Mouse (Mus musculus) liver, embryonic 14.5 days (tissue): ENCODE measurements around the gene Stra8. TPM values are rescaled to one million over a fixed set of nuclear protein-coding genes. Genes with fewer than 3 reads are reported as not detected.

Experiments
- ATAC-seq: fragments of 200-750 bp; cut with Nextera tagmentation; 2 replicates; pipeline ENCODE4 v1.8.0; 2017; ENCODE audit warnings: moderate number of reproducible peaks, mild to moderate bottlenecking, moderate library complexity; ENCODE audit not compliant: insufficient read depth
- DNase-seq, 3 experiments: peaks; one replicate each; pipeline ENCODE4 v3.0.0-alpha.2; 2012 to 2013; ENCODE audit warnings: low read depth in 3 of 3, low spot score in 3 of 3
- H3K27ac ChIP-seq: fragments of 300-500 bp; sonication (generic); 2 replicates; pipeline ENCODE4 v1.5.1; 2014; ENCODE audit warnings: moderate library complexity, mild to moderate bottlenecking, control low read depth, inconsistent platforms
- H3K27me3 ChIP-seq: fragments of 300-500 bp; sonication (generic); 2 replicates; pipeline ENCODE4 v1.6.1; 2014; ENCODE audit warnings: mild to moderate bottlenecking, low read length, moderate library complexity; ENCODE audit not compliant: control insufficient read depth, insufficient read depth
- H3K36me3 ChIP-seq: fragments of 300-500 bp; sonication (generic); replicated peaks from 2 replicates; pipeline ENCODE4 v1.6.1; 2014; ENCODE audit warnings: low read depth; ENCODE audit not compliant: control insufficient read depth, insufficient read depth
- H3K4me1 ChIP-seq, 2 experiments: fragments of 200-500 bp in 1 of 2; fragments of 300-500 bp in 1 of 2; sonication (generic) in 1 of 2; replicated peaks; 2 replicates each; pipeline ENCODE4 v1.6.1; 2012 to 2014; ENCODE audit warnings: antibody characterized with exemption in 1 of 2, inconsistent platforms in 1 of 2, low read length in 1 of 2; ENCODE audit not compliant: control insufficient read depth in 2 of 2, insufficient read depth in 2 of 2
- H3K4me2 ChIP-seq: fragments of 300-500 bp; sonication (generic); 2 replicates; pipeline ENCODE4 v1.6.1; 2014; ENCODE audit warnings: low read depth, mild to moderate bottlenecking, control low read depth, moderate library complexity
- H3K4me3 ChIP-seq, 2 experiments: fragments of 200-500 bp in 1 of 2; fragments of 300-500 bp in 1 of 2; sonication (generic) in 1 of 2; 2 replicates each; pipeline ENCODE4 v1.5.1; 2012 to 2014; ENCODE audit warnings: low read depth in 2 of 2, low read length in 2 of 2, mild to moderate bottlenecking in 2 of 2, control low read depth in 1 of 2, inconsistent platforms in 1 of 2, moderate library complexity in 1 of 2; ENCODE audit not compliant: insufficient read depth in 1 of 2
- H3K9ac ChIP-seq: fragments of 300-500 bp; sonication (generic); replicated peaks from 2 replicates; pipeline ENCODE4 v1.6.1; 2014; ENCODE audit warnings: mild to moderate bottlenecking, control low read depth, moderate library complexity
- H3K9me3 ChIP-seq: fragments of 300-500 bp; sonication (generic); 2 replicates; pipeline ENCODE4 v1.6.1; 2016; ENCODE audit warnings: low read length, mixed read lengths; ENCODE audit not compliant: control insufficient read depth
- CTCF ChIP-seq: IDR thresholded peaks from 2 replicates; pipeline ENCODE4 v1.5.1; 2016; ENCODE audit warnings: antibody characterized with exemption, low read depth, control low read depth
- EP300 ChIP-seq: IDR thresholded peaks from 2 replicates; pipeline ENCODE4 v1.6.1; 2016; ENCODE audit warnings: antibody characterized with exemption, low read depth
- WGBS: fragments of 180-500 bp; shearing (Covaris S2); extraction: QIAGEN DNeasy Blood & Tissue Kit; methylation state at CpG from one replicate; pipeline ENCODE4 v1.1.7; 2014; ENCODE audit not compliant: insufficient replicate concordance; 5-methylcytosine and 5-hydroxymethylcytosine counted together
- polyA plus RNA-seq, 2 experiments: library from polyadenylated mRNA; depleted of rRNA in 1 of 2; stranded (reverse) in 1 of 2; unstranded in 1 of 2; fragments of >200 nt; fragmentation: Nextera tagmentation in 1 of 2; extraction: Ambion mirVana in 1 of 2; gene quantifications; 2 replicates each; pipeline versions ENCODE4 v1.2.1 to v1.2.3; 2012 to 2014

Stra8 gene
- polyA plus RNA-seq, 2 experiments = not detected

DNA sequence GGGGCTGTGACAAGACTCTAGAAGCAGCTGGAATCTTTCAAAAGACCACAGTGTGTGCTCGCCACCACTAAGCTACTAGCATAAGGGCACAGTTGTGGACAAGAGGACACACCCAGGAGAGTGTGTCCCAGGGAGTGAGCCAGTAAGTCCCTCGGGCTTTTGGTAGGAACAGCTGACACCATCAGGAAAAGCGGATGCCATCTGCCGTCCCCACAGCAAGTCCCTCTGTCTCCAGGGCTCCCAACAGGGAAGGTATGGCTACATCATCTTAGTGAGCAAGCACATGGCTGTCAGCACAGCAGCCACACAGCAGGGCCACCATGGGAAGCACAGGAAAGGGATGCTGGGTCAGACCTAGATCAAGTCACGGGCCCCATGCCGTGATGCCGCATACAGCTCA is 24.4 kb upstream of the Stra8 start:
- peaks cover 49% of the 10 kb centered on the region for H3K36me3 ChIP-seq
- peaks cover 0 to 5% of the 10 kb centered on the region in 2 experiments; a peak in 1 of 4 replicates for H3K4me1 ChIP-seq
- no peak overlapping the region for H3K9ac ChIP-seq
- H3K27me3 ChIP-seq = no peaks in the 10 kb centered on the region
- ATAC-seq (no peak), DNase-seq (no peak)
- H3K27ac ChIP-seq = no peak overlapping the region
- 89% methylated on average over 7 of the region's 7 CpGs for WGBS
- no peak for TF ChIP-seq CTCF
- no peak for TF ChIP-seq EP300
- no peaks in the 10 kb centered on the region for H3K9me3 ChIP-seq
- H3K4me3 ChIP-seq = no peak overlapping the region
- H3K4me2 ChIP-seq = no peak overlapping the region

- ATAC-seq (no peak), DNase-seq (no peak)
- H3K27ac ChIP-seq = no peak overlapping the region
- H3K36me3 ChIP-seq = peaks cover 56% of the 10 kb centered on the region
- WGBS = 82% methylated on average over 16 of the region's 16 CpGs
- H3K4me1 ChIP-seq = peaks cover 0 to 5% of the 10 kb centered on the region in 2 experiments; a peak in 1 of 4 replicates
- no peak overlapping the region for H3K9ac ChIP-seq
- no peak for TF ChIP-seq CTCF
- no peak overlapping the region for H3K4me2 ChIP-seq
- H3K9me3 ChIP-seq = no peaks in the 10 kb centered on the region
- H3K27me3 ChIP-seq = no peaks in the 10 kb centered on the region
- no peak overlapping the region for H3K4me3 ChIP-seq
These were observed 23.7 kb upstream of the Stra8 start for GRCm38 (mm10) chr6:34896168-34896780.

- H3K4me2 ChIP-seq = no peak overlapping the region
- H3K36me3 ChIP-seq = peaks cover 76% of the 10 kb centered on the region
- no peaks in the 10 kb centered on the region for H3K27me3 ChIP-seq
- no peak overlapping the region for H3K4me3 ChIP-seq
- no peak overlapping the region for H3K27ac ChIP-seq
- H3K9me3 ChIP-seq = no peaks in the 10 kb centered on the region
- peaks cover 3 to 10% of the 10 kb centered on the region in 2 experiments; a peak in 3 of 4 replicates for H3K4me1 ChIP-seq
- 67% methylated on average over 2 of the region's 2 CpGs for WGBS
- no peak for DNase-seq
- no peak overlapping the region for H3K9ac ChIP-seq
- peak; percentile 29; the same call in 1 of the 2 replicates for ATAC-seq
- TF ChIP-seq EP300 = no peak
- no peak for TF ChIP-seq CTCF
These were observed 20.8 kb upstream of the Stra8 start for GRCm38 (mm10) chr6:34899127-34899526.

DNA sequence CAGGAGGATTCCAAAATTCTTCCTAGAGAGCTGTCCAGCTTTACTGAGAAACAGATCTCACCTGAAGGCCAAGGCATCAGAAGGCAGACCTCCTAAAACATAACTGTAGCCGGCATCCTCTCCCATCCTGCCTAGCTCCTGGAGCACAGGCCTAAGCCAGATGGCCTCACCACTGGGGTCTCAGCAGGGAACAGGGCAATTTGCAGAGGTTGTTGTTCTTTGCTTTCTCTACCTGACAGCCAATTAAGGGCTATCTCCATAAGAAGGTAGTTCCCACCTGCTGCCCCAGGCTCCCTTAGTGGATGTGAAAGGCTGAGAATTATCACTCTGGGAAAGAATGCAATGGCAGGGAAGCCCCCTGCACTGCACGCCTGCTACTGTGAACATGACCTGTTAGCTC is 19.0 kb upstream of the Stra8 start:
- Histone ChIP-seq H3K9me3 (no peaks in the 10 kb centered on the region), H3K4me3 (no peak overlapping the region), H3K9ac (no peak overlapping the region), H3K36me3 (peaks cover 77% of the 10 kb centered on the region), H3K27me3 (no peaks in the 10 kb centered on the region), H3K4me2 (no peak overlapping the region), H3K4me1 (peaks cover 4 to 12% of the 10 kb centered on the region in 2 experiments), H3K27ac (no peak overlapping the region)
- TF ChIP-seq EP300 (no peak), CTCF (no peak)
- DNase-seq (no peak), ATAC-seq (no peak)
- 90% methylated on average over 2 of the region's 2 CpGs for WGBS

- Histone ChIP-seq H3K9ac (no peak overlapping the region), H3K36me3 (peaks cover 84% of the 10 kb centered on the region), H3K27ac (no peak overlapping the region), H3K9me3 (no peaks in the 10 kb centered on the region), H3K4me1 (peaks cover 14 to 21% of the 10 kb centered on the region in 2 experiments), H3K27me3 (no peaks in the 10 kb centered on the region), H3K4me2 (no peak overlapping the region), H3K4me3 (no peak overlapping the region)
- 54% methylated on average over 9 of the region's 9 CpGs for WGBS
- DNase-seq (no peak), ATAC-seq (no peak)
- TF ChIP-seq CTCF = no peak
- TF ChIP-seq EP300 = no peak
These were observed 18.0 kb upstream of the Stra8 start for GRCm38 (mm10) chr6:34901911-34902444.
